Mouse (Mus musculus): ENCODE data around the gene 4931414P19Rik.

The 4931414P19Rik gene

DNA sequence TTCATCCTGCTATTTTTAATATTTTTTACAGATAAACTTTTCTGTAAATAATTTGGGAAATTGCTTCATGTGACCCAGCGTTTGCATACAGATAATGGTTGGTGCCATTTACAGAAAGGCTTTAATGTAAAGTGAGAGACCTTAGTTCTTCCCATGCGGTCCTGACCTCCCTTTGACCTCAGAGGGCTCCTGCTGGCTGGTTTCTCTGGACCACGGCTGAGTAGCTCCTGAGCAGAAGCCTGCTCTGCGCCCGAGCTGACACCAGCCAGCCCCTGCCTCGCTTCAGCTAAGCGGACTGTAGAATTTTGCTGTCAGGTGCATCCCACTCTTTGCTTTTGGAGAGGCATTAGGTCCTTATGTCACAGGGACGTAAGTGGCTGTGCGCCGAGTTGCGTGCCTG is 65.0 kb downstream of the 4931414P19Rik start:
- DNase-seq (ENCODE audit: low spot score), result no peak

GRCm38 (mm10) chr14:54538580-54538979 is 67.2 kb downstream of the 4931414P19Rik start:
- DNase-seq (ENCODE audit: low spot score), result no peak
